Mouse (Mus musculus): ENCODE measurements around the gene Gm13305. TPM values are rescaled to one million over a fixed set of nuclear protein-coding genes. Genes with fewer than 3 reads are reported as not detected.
"Not testable (repeated sequence)": the region's sequence is repeated elsewhere in the genome, so short reads cannot be mapped to it uniquely, and the experiment has no call there.

The Gm13305 gene
- total RNA-seq (2022), result 1 to 10 TPM in 1 of 4 experiments, under 1 TPM in 1, not detected in 2; 0.75 to 1.8 TPM

DNA sequence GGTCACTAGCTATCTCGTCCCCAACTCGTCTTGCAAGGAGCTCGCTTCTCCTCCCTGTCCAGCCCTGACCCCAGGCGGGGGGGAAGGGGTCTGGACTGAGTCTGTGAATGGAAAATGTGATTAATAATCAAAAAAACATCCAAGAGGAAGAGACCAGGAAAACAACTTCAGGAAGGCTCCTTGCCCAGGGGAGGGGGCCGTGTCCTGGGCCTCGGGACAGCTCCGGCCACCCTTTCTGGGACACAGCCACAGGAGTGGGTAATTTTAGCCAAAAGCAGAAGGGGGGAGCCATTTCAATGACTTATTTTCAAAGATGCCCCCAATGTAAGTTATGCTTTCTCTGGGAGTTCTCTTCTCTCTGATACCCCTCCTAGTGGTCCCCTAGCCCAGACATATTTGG lies at the start of gene Gm13305:
Gene Gm13305, minus strand, starts transcription at position 101 of the 400 bp plus-strand sequence.
- DNase-seq (ENCODE audit: low spot score in 2 of 2), result not testable (repeated sequence)

DNA sequence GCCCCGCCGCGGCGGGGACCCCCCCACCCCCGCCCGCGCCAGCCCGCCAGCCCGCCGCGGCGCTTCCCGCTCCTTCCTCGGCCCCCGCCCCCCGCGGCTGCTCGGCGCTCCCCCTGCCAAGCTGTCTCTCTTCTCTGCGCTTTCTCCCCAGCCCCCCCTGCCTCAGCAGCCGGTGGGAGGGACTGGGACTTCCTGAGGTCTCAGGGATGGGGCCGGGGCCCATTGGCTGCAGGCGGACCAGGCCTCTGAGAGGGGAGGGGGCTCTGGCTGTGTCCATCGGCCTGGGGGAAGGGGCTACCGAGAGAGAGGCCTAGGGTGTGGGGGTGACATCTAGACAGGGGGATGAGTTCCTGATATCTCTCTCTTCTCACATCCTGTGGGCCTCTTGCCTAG lies 16.6 kb upstream of the Gm13305 start:
- not testable (repeated sequence) for DNase-seq (ENCODE audit: low spot score in 2 of 2)

DNA sequence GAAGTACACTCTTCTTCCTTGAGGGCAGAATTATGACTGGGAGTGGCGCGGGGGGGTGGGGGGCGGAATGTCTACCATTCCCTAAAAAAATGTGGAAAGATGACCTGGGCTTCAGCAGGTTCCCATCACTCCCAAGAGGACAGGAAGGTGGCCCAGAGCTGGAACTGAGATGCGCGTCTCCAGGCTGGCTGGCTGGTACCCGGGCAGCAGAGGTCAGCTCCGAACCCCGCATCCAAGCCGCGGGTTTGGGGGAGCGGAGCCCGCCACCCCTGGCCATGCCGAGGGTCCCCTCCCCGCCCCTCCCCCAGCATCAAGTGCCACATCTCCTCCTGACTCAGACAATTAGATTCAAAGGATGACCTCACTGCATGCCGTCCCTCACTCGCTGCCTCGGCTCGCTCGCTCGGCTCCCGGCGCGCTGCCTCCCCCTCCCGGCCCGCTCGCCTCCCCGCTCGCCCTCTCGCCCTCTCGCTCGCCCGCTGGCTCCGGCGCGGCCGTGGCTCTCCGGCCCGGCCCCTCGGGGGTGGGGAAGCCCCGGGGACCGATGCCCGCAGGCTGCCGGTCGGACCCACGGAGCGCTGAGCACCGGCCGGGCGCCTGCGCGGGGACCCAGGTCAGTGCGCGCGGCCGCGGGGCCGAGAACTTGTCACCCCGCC lies 16.0 kb upstream of the Gm13305 start:
- not testable (repeated sequence) for DNase-seq (ENCODE audit: low spot score in 2 of 2)

DNA sequence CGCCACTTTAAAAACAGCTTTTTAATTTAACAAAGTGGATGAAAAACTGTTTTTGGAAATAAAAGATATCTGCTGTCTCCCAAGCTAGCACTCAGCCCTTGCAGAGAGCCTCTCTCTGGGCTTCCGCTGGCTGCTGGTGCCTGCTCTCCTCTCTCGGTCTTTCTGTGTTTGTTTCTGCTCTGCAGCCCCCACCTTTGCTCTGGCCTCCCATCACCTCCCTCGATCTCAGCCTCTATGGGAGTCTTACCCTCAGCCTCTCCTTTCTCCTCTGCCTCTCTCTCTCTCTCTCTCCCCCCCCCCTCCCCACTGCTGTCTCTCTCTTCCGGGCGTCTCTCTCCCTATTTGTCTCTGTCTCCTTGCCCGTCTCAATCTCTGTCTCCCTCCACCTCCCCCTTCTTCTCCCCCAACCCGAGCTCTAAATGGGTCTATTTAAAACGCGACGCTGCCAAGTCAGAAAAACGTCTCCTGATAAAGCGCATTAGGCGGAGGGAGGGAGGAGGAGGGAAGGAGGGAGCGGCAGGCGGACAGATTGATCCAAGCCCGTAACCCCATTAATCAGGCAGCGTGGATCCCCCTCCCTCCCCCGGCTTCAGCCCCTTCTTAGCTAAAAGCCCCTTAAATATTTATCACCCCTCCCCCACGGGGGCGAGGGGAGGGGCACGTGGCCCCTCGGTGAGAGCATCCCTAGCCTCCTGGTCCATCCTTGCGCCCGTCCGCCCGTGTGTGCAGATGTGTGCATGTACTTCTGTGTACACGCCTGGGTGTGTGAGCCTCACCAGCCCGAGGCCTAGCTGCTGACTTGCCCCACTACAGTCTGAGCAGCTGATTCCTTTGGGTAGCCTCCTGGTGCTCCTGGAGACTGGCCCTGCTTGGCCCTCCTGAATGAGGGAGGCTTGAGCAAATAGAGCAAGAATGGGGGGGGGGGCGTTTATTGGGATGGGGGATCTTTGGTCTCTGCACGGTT lies 15.1 kb upstream of the Gm13305 start:
- DNase-seq (ENCODE audit: low spot score in 2 of 2), result not testable (repeated sequence)

DNA sequence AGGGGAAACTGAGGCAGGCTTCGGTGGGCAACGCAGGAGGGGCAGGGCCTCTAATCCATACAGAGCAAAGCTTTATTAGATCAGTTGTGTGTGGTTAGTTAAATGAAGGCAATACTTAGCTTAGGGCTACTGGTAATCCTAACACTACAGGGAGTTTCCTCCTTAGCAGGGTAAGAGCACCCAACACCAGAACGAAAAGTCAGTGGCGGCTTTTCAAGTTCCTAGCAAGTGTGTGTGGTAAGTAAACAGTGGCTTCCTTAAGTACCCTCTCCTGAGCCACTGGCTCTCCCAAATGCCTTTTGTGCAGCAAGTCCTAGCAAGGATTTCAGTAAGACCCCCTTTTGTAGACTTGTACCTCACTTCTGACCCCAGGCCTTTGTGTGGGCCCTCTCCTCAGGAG lies 9.8 kb upstream of the Gm13305 start:
- not testable (repeated sequence) for DNase-seq (ENCODE audit: low spot score in 2 of 2)

DNA sequence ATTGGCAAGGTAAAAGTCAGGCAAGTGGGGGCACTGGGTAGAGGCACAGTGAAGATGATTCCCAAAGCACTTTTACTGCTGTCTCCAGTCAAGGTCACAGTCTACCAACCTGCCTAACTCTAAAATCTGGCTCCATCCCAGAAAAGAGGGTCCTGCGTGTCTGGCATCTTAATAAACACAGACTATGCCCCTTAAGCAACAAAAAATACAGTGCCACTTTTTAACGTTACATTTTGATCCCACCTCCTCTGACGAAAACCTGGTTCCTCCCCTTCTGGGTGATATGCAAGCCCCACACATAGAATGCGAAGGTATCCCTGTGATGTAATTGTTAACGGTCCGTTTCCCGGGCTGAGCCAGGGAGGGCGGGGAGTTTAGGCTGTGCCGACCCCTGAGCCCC lies 15.3 kb downstream of the Gm13305 start, which contains the start of gene Gm13306:
Gene Gm13306, plus strand, starts transcription at position 301 of the 400 bp plus-strand sequence.
- not testable (repeated sequence) for DNase-seq (ENCODE audit: low spot score in 2 of 2)

DNA sequence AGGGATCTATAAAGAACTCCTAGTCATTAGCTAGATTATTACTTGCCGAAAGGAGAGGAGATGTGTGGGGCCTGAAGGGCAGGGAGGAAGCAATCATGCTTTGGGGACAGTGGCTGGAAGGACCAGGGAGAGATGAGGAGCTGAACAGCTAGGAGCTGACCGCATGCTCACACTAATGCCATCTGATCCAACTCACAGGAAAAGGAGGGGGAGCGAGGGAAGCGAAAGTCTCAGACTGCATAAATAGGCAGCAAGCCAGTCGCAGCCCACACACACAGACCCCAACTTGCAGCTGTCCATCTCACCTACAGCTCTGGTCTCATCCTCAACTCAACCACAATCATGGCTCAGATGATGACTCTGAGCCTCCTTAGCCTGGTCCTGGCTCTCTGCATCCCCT lies 53.9 kb downstream of the Gm13305 start, which contains the start of gene Gm13304:
Gene Gm13304, plus strand, starts transcription at position 301 of the 400 bp plus-strand sequence.
- not testable (repeated sequence) for DNase-seq (ENCODE audit: low spot score in 2 of 2)

Other genes with a start within 250 kb of the Gm13305 start
- gene Gm20878, start 227.0 kb downstream of the Gm13305 start, total RNA-seq (2022), result under 1 TPM in 1 of 4 experiments, not detected in 3; 0.52 TPM
- gene Fam205a4, start 202.5 kb downstream of the Gm13305 start, total RNA-seq (2022), result under 1 TPM in 1 of 4 experiments, not detected in 3; 0.08 TPM
- not detected for gene Gm21093, start 133.9 kb downstream of the Gm13305 start, total RNA-seq (2022)
- gene Gm3893, start 77.4 kb downstream of the Gm13305 start, total RNA-seq (2022), result not detected
- gene Gm13304, start 53.8 kb downstream of the Gm13305 start, total RNA-seq (2022), result 10 to 100 TPM in 2 of 4 experiments, 1 to 10 TPM in 2; 6.3 to 13.8 (median 10.2) TPM
- gene Gm13306, start 15.2 kb downstream of the Gm13305 start, total RNA-seq (2022), result not detected
- 1 to 10 TPM in 2 of 4 experiments, under 1 TPM in 2; 0.68 to 2.0 (median 1.3) TPM for gene Gm10600, start 72.0 kb upstream of the Gm13305 start, total RNA-seq (2022)
- gene Ccl21b, start 87.2 kb upstream of the Gm13305 start, total RNA-seq (2022), result not detected
- gene Gm21953, start 125.7 kb upstream of the Gm13305 start, total RNA-seq (2022), result not detected
- gene Fam205a3, start 149.7 kb upstream of the Gm13305 start, total RNA-seq (2022), result not detected

Measured in gastrocnemius, adult 8-10 months (tissue).